Mouse (Mus musculus) ES-E14 (cell line): ENCODE measurements around the gene Ldlr.

Source experiments
- HCFC1 ChIP-seq: IDR thresholded peaks from 2 replicates; pipeline ENCODE4 v1.6.1; 2012; ENCODE audit warnings: low read length, inconsistent platforms, borderline replicate concordance; ENCODE audit not compliant: insufficient read depth
- MAFK ChIP-seq: IDR thresholded peaks from 2 replicates; pipeline ENCODE4 v1.6.1; 2014; ENCODE audit warnings: mild to moderate bottlenecking, low read depth, low read length, inconsistent platforms; ENCODE audit not compliant: insufficient read depth
- ZC3H11A ChIP-seq: IDR thresholded peaks from 2 replicates; pipeline ENCODE4 v1.6.1; 2012; ENCODE audit warnings: low read depth, mild to moderate bottlenecking, inconsistent platforms, low read length, borderline replicate concordance
- ZNF384 ChIP-seq: IDR thresholded peaks from 2 replicates; pipeline ENCODE4 v1.6.1; 2012; ENCODE audit warnings: low read depth, low read length, inconsistent platforms

- TF ChIP-seq ZC3H11A, result no peak
- TF ChIP-seq MAFK, result no peak
- no peak for TF ChIP-seq ZNF384
- no peak for TF ChIP-seq HCFC1
These were observed 13.3 kb downstream of the Ldlr start for GRCm38 (mm10) chr9:21736580-21736979.
